Mouse (Mus musculus) C2C12 (cell line): Measurements from ENCODE around the gene Tpm3. TPM values are rescaled to one million over a fixed set of nuclear protein-coding genes. Genes with fewer than 3 reads are reported as not detected.
A peak's percentile ranks its signal among the peaks of the same experiment; 100 is the strongest.

Source experiments
- H3K27me3 ChIP-seq: one replicate; pipeline ENCODE4 v1.6.1; 2011; ENCODE audit not compliant: control insufficient read depth, insufficient read depth, insufficient read length
- H3K36me3 ChIP-seq: one replicate; pipeline ENCODE4 v1.6.1; 2011; ENCODE audit not compliant: control insufficient read depth, insufficient read depth
- H3K4me3 ChIP-seq: one replicate; pipeline ENCODE4 v1.5.1; 2011; ENCODE audit warnings: mild to moderate bottlenecking, control low read depth; ENCODE audit not compliant: poor library complexity, insufficient read depth, severe bottlenecking
- H3K79me2 ChIP-seq: one replicate; pipeline ENCODE4 v1.6.1; 2011; ENCODE audit not compliant: control insufficient read depth, insufficient read depth
- H3K79me3 ChIP-seq: one replicate; pipeline ENCODE4 v1.6.1; 2011; ENCODE audit warnings: low read depth, control low read depth
- H3ac ChIP-seq: one replicate; pipeline ENCODE3; 2011; ENCODE audit warnings: low read depth; ENCODE audit not compliant: control insufficient read depth, insufficient read length
- CEBPB ChIP-seq: IDR thresholded peaks from one replicate; pipeline ENCODE4 v1.6.1; 2011; ENCODE audit warnings: low read depth, mild to moderate bottlenecking, control low read depth, moderate library complexity
- CTCF ChIP-seq: IDR thresholded peaks from one replicate; pipeline ENCODE4 v1.5.1; 2011; ENCODE audit not compliant: control insufficient read depth, insufficient read depth, insufficient read length
- FOSL1 ChIP-seq: IDR thresholded peaks from one replicate; pipeline ENCODE4 v1.8.0; 2011; ENCODE audit warnings: mild to moderate bottlenecking, low read length; ENCODE audit not compliant: poor library complexity, insufficient read depth, severe bottlenecking
- MAX ChIP-seq: IDR thresholded peaks from one replicate; pipeline ENCODE4 v1.6.1; 2011; ENCODE audit warnings: mild to moderate bottlenecking, control low read depth
- MYOD1 ChIP-seq: IDR thresholded peaks from one replicate; pipeline ENCODE4 v1.6.1; 2011; ENCODE audit warnings: low read depth; ENCODE audit not compliant: control insufficient read depth, insufficient read length
- MYOG ChIP-seq: IDR thresholded peaks from one replicate; pipeline ENCODE4 v1.6.1; 2011; ENCODE audit not compliant: control insufficient read depth, insufficient read length; ENCODE audit errors: extremely low read depth
- USF1 ChIP-seq: IDR thresholded peaks from one replicate; pipeline ENCODE4 v1.6.1; 2011; ENCODE audit warnings: low read depth, mild to moderate bottlenecking, control low read depth, moderate library complexity
- polyA plus RNA-seq: library from polyadenylated mRNA; unstranded; fragments of >200 nt; fragmentation: generic; extraction: Trizol; gene quantifications from one replicate; pipeline ENCODE4 v1.2.1, GENCODE M21; 2012; ENCODE audit warnings: missing spikeins

The Tpm3 gene
- polyA plus RNA-seq, 1 experiment = 341 TPM

DNA sequence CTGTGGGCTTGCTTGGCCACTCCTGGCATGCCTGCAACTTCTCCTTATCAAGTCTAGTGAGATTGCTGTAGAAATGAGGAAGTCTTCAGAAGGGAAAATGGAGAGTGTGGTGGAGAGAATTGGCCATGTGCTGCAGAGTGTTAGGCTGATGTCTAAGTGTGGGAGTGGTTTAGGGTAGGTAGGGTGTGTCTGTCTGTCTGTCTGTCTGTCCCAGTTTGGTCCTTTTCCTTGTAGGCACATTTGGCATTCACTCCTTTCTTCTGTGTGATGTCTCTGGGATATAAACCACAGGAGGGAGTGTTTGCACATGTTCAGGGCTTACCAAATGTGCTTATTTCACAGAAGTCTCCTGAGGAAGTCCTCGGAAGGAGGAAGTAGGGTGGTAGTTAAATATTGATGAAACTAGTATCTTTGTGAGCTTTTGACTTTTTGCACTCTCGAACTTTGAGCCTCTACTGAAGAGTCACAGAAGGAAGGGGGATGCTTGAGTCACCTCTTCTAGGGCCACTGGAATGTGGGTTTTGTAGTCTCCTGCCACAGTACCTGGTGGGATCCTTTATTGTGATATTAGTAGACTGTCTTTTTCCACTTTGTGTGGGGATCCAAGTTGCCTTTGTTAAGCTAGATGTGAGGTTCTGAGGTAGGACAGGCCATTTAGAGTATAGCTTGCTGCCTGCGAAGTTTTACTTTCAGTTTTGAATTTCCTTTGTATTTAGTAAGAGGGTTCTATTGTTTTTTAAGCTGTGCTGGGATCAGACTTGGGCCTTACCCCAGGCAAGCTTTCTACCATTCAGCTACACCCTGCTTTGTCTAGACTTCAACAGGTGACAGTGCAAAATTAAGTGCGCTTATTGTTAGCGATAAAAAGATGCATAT, 9.2 kb downstream of the Tpm3 start:
- Histone ChIP-seq H3ac (peak overlapping the region; percentile 31), H3K27me3 (no peaks in the 10 kb centered on the region), H3K79me2 (peaks cover 71% of the 10 kb centered on the region), H3K79me3 (peaks cover 64% of the 10 kb centered on the region), H3K4me3 (peak overlapping the region; percentile 94), H3K36me3 (peaks cover 26% of the 10 kb centered on the region)
- TF ChIP-seq CEBPB (no peak), CTCF (no peak), FOSL1 (no peak), MYOG (no peak), USF1 (no peak), MAX (no peak), MYOD1 (no peak)

DNA sequence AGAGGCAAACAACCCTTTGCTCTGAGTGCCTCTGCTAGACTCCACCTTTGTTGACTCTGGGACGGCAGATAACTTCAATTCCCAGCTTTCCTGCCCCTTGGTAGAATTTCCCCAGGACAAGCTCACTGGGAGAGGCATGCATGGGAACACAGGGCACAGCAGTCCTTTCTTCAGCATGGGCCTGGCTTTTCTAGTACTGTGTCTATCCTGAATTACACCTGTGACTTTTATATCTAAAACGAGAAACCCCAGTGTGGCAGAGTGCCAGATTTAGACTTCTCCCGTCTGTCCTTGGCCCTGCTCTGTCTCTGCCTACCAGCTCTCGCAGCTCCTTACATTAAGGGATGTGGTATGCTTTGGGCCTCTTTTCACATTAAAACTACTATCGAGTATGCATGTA, 10.6 kb downstream of the Tpm3 start:
- Histone ChIP-seq H3K79me2 (peaks cover 85% of the 10 kb centered on the region), H3K4me3 (no peak overlapping the region), H3ac (no peak overlapping the region), H3K36me3 (peaks cover 40% of the 10 kb centered on the region), H3K79me3 (peaks cover 74% of the 10 kb centered on the region), H3K27me3 (no peaks in the 10 kb centered on the region)
- TF ChIP-seq MYOD1 (no peak), USF1 (no peak), FOSL1 (no peak), CTCF (no peak), MAX (no peak), MYOG (no peak), CEBPB (no peak)

DNA sequence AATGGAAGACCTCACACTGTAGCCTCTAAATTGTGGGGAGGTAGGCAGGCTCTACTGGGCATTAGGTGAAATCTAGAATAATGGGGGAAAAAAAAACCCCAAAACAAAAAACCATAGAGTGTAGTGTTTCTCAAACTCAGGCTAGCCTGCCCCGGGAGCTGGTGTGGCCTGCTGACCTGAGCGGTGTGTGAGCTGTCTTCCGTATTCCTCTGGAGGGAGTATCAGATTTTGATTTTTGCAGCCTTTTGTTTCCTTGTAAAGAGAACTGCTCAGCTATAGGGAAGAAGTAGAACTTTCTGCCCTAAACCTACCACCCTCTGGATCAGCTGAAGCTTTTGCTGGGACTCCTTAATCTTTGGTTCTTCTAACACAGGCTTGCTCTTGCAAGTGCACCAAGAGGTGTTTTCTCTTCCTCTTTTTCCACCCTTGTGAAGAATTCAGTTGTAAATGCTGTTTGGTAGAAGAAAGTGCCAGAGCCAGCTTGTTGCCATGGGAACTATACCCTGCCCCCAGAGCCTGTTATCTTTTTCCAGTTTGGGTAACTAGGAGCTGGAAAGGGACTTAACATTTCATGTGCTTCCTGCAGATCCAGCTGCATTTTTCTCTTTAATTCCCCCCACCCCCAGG, 11.4 kb downstream of the Tpm3 start:
- Histone ChIP-seq H3K36me3 (peaks cover 48% of the 10 kb centered on the region), H3K4me3 (no peak overlapping the region), H3K79me2 (peaks cover 93% of the 10 kb centered on the region), H3K79me3 (peaks cover 76% of the 10 kb centered on the region), H3K27me3 (no peaks in the 10 kb centered on the region), H3ac (no peak overlapping the region)
- TF ChIP-seq MAX = no peak
- TF ChIP-seq FOSL1 = no peak
- TF ChIP-seq MYOD1 = no peak
- no peak for TF ChIP-seq CTCF

DNA sequence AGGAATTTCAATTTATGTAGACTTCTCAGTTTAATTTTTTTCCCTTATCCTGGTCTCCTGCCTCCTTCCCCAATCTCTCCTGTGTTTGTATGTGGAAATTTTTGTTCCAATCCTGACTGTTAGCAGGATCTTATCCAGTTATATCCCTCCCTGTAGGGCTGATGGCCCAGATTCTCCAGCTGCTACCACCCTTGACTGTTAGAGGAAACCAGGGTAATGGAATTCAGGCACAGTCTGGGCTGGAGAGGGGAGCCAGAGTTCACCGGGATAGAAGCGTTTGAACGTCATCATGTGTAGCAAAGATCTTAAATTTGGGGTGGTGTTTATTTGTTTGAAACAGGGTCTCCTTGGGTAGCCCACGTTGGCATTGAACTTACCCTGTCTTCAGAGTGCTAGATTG, 12.3 kb downstream of the Tpm3 start:
- H3ac ChIP-seq = no peak overlapping the region
- no peaks in the 10 kb centered on the region for H3K27me3 ChIP-seq
- peaks cover 100% of the 10 kb centered on the region for H3K79me2 ChIP-seq
- TF ChIP-seq CEBPB (no peak), FOSL1 (no peak)
- no peak overlapping the region for H3K4me3 ChIP-seq
- H3K79me3 ChIP-seq = peaks cover 74% of the 10 kb centered on the region
- H3K36me3 ChIP-seq = peaks cover 58% of the 10 kb centered on the region

DNA sequence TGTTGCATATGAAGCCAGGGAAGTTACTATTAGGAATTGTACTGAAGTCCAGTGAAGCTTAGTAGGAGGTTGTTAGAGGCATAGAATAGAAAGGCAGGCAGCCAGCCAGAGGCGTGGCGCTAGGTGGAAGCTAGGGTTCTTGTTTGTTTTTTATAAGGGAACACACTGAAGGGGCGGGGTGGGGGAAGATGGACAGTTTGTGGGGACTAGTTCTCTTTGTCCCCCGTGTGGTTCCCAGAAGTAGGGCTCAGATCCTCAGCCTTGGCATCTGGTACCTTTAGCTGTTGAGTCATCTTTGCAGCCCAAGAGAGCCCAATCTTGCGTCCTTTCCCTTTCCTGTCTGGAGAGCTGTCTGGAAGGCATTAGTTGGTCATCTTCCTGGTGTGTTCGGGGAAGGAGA, 12.8 kb downstream of the Tpm3 start:
- TF ChIP-seq MYOD1 (no peak), USF1 (no peak), MAX (no peak), MYOG (no peak), CTCF (no peak), FOSL1 (no peak), CEBPB (no peak)
- Histone ChIP-seq H3K79me2 (peaks cover 95% of the 10 kb centered on the region), H3K36me3 (peaks cover 62% of the 10 kb centered on the region), H3K79me3 (peaks cover 74% of the 10 kb centered on the region), H3ac (no peak overlapping the region), H3K27me3 (no peaks in the 10 kb centered on the region), H3K4me3 (no peak overlapping the region)

DNA sequence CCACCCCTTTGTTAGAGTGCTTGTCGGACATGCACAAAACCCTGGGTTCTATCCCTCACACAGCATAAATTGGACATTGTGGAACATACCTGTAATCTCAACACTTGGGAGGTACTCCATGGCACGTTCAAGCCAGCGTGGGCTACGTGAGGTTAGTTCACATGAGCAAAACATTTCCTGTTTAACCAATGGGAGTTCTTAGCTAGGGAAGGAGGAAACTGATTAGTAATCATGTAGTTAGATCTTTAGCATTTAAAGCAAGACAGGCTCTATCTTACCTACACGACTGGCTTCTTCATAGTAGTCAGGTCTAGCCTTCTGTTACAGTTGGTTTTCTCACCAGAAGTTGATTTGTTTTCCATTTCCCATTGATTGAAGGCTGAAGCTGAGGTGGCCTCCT, 13.6 kb downstream of the Tpm3 start:
- H3ac ChIP-seq = no peak overlapping the region
- no peaks in the 10 kb centered on the region for H3K27me3 ChIP-seq
- H3K79me3 ChIP-seq = peaks cover 66% of the 10 kb centered on the region
- TF ChIP-seq CTCF = no peak
- no peak for TF ChIP-seq CEBPB
- TF ChIP-seq USF1 = no peak
- TF ChIP-seq MYOG = no peak
- TF ChIP-seq FOSL1 = no peak
- no peak for TF ChIP-seq MAX
- TF ChIP-seq MYOD1 = no peak
- no peak overlapping the region for H3K4me3 ChIP-seq
- H3K79me2 ChIP-seq = peaks cover 95% of the 10 kb centered on the region
- peaks cover 70% of the 10 kb centered on the region for H3K36me3 ChIP-seq
